Mouse (Mus musculus) cerebellum, adult 2 months (tissue): ENCODE measurements around the gene Cxcr2. TPM values are rescaled to one million over a fixed set of nuclear protein-coding genes. Genes with fewer than 3 reads are reported as not detected.

ENCODE experiments used
- DNase-seq, 2 experiments: peaks; one replicate each; pipeline ENCODE4 v3.0.0; 2021
- H3K27ac ChIP-seq: fragments of 200-500 bp; 2 replicates; pipeline ENCODE4 v1.5.1; 2012; ENCODE audit warnings: low read length, control low read depth, inconsistent platforms; ENCODE audit not compliant: insufficient read depth
- H3K27me3 ChIP-seq: fragments of 200-500 bp; 2 replicates; pipeline ENCODE4 v1.6.1; 2012; ENCODE audit warnings: inconsistent platforms, mild to moderate bottlenecking, low read length, moderate library complexity; ENCODE audit not compliant: control insufficient read depth, insufficient read depth
- H3K4me1 ChIP-seq: fragments of 200-500 bp; 2 replicates; pipeline ENCODE4 v1.6.1; 2011; ENCODE audit warnings: low read length; ENCODE audit not compliant: control insufficient read depth, insufficient read depth
- H3K4me3 ChIP-seq: fragments of 200-500 bp; replicated peaks from 2 replicates; pipeline ENCODE3; 2011; ENCODE audit warnings: mild to moderate bottlenecking, low read depth, low read length, control low read depth; ENCODE audit not compliant: insufficient read depth
- CTCF ChIP-seq: fragments of 200-500 bp; IDR thresholded peaks from 2 replicates; pipeline ENCODE4 v1.5.1; 2011; ENCODE audit warnings: low read depth, mild to moderate bottlenecking, control low read depth, low read length, moderate library complexity, borderline replicate concordance; ENCODE audit not compliant: insufficient read depth
- POLR2A ChIP-seq: fragments of 200-500 bp; IDR thresholded peaks from 2 replicates; pipeline ENCODE4 v1.6.1; 2011; ENCODE audit warnings: low read length, control low read depth, borderline replicate concordance; ENCODE audit not compliant: insufficient read depth
- WGBS: fragments of 180-500 bp; shearing (Covaris S2); methylation state at CpG from one replicate; pipeline ENCODE4 v1.1.7; 2018; 5-methylcytosine and 5-hydroxymethylcytosine counted together
- polyA plus RNA-seq: library from polyadenylated mRNA; depleted of rRNA; stranded (reverse); fragments of >200 nt; gene quantifications from 2 replicates; pipeline ENCODE4 v1.2.3, GENCODE M21; 2012

Gene Cxcr2
- polyA plus RNA-seq, 1 experiment = 0.15 TPM

DNA sequence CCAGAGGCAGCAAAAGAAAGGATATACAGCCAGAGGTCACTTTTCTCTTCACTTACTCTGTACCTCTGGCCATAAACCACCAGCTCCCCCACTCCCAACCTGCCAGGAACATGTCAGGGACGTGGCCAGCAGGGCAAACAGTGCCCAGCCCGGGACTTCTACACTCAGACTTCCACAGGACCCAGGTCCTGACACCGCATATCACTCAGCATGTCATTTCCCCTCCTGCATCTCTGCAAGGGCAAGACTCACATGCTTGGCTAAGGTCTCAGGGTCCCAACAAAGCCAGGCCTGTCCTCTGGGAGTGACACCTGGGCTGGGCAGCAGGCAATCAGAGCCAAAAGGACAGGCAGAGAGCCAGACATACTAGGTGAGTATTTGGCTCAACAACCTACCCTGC is 40.7 kb upstream of the Cxcr2 start:
- H3K27me3 ChIP-seq = peaks cover under 1% of the 10 kb centered on the region; the same call in 1 of the 2 replicates
- no peak for TF ChIP-seq CTCF
- no peak for TF ChIP-seq POLR2A
- peaks cover 4% of the 10 kb centered on the region; the same call in 1 of the 2 replicates for H3K4me1 ChIP-seq
- no peak overlapping the region for H3K27ac ChIP-seq
- WGBS = 48% methylated on average over 3 of the region's 3 CpGs
- no peak overlapping the region for H3K4me3 ChIP-seq
- DNase-seq = no peak

DNA sequence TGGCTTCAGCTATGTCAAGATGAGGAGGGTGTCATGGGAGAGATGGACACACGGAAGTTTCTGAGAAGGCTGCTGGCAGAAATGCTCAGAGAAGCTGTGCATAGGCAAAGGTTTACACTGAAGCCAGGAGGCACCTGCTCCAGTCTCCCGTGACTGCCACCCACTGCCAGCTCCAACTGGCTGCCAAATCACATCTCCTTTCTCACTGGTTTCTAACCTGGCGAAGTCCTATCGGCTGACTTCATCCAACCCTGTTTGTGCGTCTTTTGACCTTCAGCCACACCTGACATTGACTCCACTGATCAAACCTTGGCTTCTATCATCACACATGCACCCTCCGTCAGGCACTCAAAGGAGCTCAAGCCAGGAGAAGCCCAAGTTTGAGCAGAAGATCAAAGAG is 35.9 kb upstream of the Cxcr2 start:
- 33% methylated on average over 6 of the region's 6 CpGs for WGBS
- H3K27ac ChIP-seq = no peak overlapping the region
- peaks cover 3% of the 10 kb centered on the region; the same call in 1 of the 2 replicates for H3K4me1 ChIP-seq
- TF ChIP-seq CTCF (no peak), POLR2A (no peak)
- no peak for DNase-seq
- H3K4me3 ChIP-seq = no peak overlapping the region
- peaks cover 1% of the 10 kb centered on the region; the same call in 1 of the 2 replicates for H3K27me3 ChIP-seq

DNA sequence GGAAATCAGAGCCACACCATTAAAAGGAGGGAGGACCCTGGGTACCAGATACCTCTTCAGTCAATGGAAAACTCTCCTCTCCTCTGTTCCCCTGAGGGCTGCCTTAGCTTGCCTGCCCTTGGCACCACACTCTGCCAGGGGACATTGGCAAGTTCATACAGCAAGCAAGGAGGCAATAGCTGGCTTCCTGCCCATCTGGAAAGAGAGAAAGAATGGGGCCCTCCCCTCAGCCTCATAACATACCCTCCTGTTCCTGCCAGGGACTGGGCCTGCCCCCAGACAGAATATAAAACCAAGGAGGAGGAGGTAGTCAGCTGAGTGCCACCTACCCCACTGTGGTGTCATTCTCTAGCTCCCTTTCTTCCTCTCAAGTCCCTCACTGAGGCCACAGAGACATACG is 34.7 kb upstream of the Cxcr2 start:
- no peak for TF ChIP-seq CTCF
- TF ChIP-seq POLR2A = no peak
- 73% methylated on average over 1 of the region's 1 CpGs for WGBS
- no peak overlapping the region for H3K27ac ChIP-seq

DNA sequence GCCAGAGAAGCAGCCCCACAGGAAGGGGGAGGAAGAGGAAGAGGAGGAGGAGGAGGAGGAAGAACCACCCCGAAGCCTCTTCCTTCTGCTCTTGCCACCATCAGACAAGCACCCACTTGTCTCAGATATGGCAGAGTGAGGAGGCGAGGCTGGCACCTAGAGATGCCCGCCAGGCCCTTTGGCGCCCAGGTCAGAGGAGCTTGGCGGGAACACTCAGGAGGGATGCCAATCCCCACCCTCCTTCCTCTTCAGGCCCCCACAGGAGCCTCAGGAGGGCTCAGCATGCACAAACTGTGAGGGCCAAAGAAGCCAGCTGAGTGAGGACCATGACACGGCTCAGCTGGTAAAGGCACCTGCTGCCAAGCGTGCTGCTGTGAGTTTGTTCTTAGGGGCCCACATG is 32.7 kb upstream of the Cxcr2 start:
- DNase-seq = no peak
- H3K27ac ChIP-seq = no peak overlapping the region
- H3K27me3 ChIP-seq = peaks cover 7% of the 10 kb centered on the region; the same call in 1 of the 2 replicates
- H3K4me3 ChIP-seq = no peak overlapping the region
- WGBS = 47% methylated on average over 7 of the region's 7 CpGs
- 0 out of 2 replicates have a peak, but pooled peaks cover 3% of the 10 kb centered on the region for H3K4me1 ChIP-seq
- TF ChIP-seq CTCF (no peak), POLR2A (no peak)

More for the DNA sequence above, 34.7 kb upstream of the Cxcr2 start:
- Histone ChIP-seq H3K27me3 (peaks cover 4% of the 10 kb centered on the region; the same call in 1 of the 2 replicates), H3K4me3 (no peak overlapping the region), H3K4me1 (0 out of 2 replicates have a peak, but pooled peaks cover 3% of the 10 kb centered on the region)
- DNase-seq = no peak

DNA sequence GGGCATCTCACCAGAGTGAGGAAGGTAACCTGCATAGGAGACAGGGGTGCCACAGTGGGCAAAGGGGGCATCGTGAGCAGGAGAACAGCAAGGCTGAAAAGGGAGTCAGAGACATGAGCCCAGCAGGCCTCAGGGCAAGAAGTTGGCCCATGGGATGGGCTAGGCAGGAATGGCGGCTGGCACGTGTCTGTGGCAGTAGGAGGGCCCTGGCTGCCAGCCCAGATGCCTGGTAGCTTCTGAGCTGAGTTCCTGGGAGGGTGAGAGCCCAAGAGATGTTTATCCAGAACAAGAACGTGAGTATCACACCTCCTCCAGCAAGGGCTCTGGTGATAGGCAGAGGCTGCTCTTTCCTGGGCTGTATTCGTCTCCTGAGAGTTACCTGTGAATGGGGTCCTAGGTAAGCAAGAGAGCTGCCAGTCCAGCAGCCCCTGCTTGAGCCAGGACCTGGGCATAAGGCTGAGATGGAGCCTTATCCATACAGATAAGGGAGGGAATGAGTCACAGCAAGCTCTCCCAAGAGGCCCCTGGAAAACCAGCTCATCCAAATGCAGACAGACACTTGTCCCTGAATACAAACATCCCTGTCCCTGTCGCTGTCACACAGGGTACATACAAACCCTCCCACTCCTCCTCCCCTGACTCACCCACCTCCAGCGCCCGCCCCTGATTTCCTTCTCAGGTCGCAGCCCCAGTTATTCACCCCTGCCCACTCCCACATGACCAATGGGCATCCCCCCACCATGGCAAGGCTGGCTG is 31.8 kb upstream of the Cxcr2 start:
- Histone ChIP-seq H3K4me1 (0 out of 2 replicates have a peak, but pooled peaks cover 3% of the 10 kb centered on the region), H3K4me3 (no peak overlapping the region), H3K27ac (no peak overlapping the region), H3K27me3 (peaks cover 7% of the 10 kb centered on the region; the same call in 1 of the 2 replicates)
- no peak for DNase-seq
- 32% methylated on average over 9 of the region's 9 CpGs for WGBS
- TF ChIP-seq CTCF = no peak
- no peak for TF ChIP-seq POLR2A

DNA sequence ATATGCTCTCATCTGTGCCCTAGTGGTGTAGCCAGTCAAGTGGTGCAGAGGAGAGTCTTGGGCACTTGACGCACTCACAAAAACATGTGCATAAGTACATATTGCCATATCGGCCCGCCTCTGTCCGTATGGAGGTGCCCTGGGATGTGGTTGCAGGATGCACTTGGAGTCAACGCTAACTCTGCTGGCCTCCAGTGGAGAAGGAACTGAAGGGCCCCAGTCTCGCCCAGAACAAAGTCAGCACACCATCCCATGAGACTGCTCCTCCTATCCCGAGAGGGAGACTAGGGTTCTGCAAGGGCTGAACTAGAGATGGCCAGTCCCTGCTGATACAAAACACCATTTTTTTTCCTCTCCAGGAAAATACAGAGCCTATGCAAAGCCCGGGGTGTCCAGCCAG is 30.6 kb upstream of the Cxcr2 start:
- peaks cover 6% of the 10 kb centered on the region; the same call in 1 of the 2 replicates for H3K27me3 ChIP-seq
- no peak for DNase-seq
- TF ChIP-seq CTCF (no peak), POLR2A (no peak)
- no peak overlapping the region for H3K27ac ChIP-seq
- WGBS = 85% methylated on average over 8 of the region's 8 CpGs
- 0 out of 2 replicates have a peak, but pooled peaks cover 3% of the 10 kb centered on the region for H3K4me1 ChIP-seq
- no peak overlapping the region for H3K4me3 ChIP-seq

DNA sequence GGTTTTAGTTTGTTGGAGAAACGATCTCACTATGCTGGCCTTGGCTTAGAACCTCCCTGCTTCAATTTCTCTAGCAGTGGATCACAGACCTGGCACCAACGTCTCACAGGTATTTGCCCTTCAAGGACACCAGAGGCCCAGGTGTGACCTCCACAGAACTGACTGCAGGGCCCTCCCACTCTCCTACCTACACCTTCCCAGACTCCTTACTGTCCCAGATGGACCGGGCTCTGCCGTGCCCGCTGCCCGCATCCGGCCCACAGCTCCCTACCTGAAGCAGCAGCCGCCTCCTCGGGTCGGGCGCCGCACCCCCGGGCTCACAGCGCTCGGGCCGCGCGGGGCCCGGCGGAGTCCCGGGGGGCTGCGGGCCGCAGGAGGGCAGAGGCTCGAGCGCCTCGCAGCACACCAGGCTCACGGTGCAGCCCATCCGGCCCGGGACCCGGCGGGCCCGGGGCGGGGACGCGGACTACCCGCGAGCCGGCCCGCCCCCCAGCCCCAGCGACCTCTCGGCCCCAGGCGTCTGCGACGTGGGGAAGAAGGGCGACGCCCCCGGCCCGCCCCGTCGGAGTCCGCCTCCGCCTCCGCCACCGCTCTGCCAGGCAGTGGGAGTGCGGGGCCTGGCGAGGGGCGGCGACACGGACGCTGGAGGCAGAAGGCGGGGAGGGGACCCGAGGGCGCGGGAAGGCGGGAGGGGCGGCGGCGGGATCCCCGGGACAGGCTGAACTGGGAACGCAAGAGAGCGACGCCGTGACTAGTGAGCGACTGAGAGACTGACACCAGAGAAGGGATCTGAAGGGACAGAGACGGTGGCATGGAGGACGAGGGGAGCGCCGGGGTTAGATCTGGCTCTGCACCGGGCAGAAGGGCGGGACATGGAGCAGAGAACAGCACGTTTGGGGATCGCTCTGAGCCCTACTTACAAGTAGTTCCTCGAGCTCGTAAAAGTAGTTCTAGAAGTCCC is 29.5 kb upstream of the Cxcr2 start, which contains the start of gene Tns1:
TSS of gene Tns1 (minus strand) at position 429 of the 961 bp plus-strand sequence.
- Histone ChIP-seq H3K27me3 (peaks cover 6% of the 10 kb centered on the region; the same call in 1 of the 2 replicates), H3K4me1 (0 out of 2 replicates have a peak, but pooled peaks cover 3% of the 10 kb centered on the region), H3K4me3 (peak within 1 kb of the TSS; percentile 45), H3K27ac (no peak within 1 kb of the TSS)
- 4% methylated on average over 84 of the region's 84 CpGs for WGBS
- DNase-seq = no peak
- TF ChIP-seq POLR2A (no peak), CTCF (no peak)

DNA sequence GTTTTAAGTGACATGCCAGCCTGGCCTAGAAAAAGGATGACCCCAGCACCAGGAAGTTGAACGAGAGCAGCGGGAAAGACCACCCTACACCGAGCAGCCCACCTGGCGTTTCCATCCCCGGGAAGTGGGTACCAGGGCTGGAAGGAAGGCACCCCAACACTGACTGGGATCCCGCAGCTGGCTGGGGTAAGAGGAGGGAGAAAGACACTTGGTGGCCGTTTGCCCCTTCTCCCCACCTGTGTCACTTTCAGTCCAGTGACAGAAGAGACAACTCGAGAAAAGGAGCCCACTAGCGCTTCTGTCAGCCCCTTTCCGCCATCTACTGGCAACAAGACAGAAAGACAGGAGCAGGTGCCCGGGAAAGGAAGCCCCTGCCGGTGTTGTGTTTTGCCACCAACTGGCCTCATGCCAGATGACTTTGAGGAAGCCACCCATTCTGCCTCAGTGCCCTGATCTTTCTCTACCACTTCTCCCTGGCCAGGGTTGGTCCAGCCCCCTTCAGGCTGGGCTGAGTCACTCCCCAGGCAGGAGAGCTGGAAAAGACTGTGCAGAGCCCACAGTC is 28.7 kb upstream of the Cxcr2 start, which contains the start of gene Rufy4:
TSS of gene Rufy4 (plus strand) at position 551 of the 562 bp plus-strand sequence.
- DNase-seq = peak; percentile 53 to 56
- TF ChIP-seq POLR2A (no peak), CTCF (peak; percentile 76)
- Histone ChIP-seq H3K27me3 (peaks cover 6% of the 10 kb centered on the region; the same call in 1 of the 2 replicates), H3K4me3 (peak within 1 kb of the TSS; percentile 45), H3K27ac (no peak within 1 kb of the TSS), H3K4me1 (0 out of 2 replicates have a peak, but pooled peaks cover 3% of the 10 kb centered on the region)
- WGBS = 1% methylated on average over 12 of the region's 12 CpGs
